Mouse (Mus musculus) heart, adult 11 months (tissue): Measurements from ENCODE around the gene Olfr1277.

ENCODE experiments used
- DNase-seq: peaks from one replicate; pipeline ENCODE4 v3.0.0; 2022

Olfr1277 gene

DNA sequence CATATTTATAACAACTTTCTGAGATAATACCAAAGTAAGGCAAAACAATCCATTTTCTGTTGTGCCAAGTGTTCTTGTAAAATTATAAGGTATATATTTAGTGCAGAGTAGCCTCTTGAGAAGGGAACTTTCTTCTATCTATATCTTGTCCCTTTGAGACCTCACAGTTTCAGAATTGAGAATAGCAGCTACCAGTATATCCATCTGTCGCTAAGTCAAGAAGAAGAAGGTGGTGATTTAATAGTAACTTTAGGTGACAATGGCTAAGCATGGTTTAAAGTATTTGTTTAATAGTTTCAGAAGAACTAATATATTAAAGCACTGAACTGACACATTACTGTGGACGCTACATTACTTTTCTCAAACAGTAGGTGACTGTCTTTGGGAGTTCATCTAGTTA lies at the start of gene Olfr1277:
Gene Olfr1277 (minus strand): TSS at position 101 of the 400 bp plus-strand sequence.
- DNase-seq, result no peak

DNA sequence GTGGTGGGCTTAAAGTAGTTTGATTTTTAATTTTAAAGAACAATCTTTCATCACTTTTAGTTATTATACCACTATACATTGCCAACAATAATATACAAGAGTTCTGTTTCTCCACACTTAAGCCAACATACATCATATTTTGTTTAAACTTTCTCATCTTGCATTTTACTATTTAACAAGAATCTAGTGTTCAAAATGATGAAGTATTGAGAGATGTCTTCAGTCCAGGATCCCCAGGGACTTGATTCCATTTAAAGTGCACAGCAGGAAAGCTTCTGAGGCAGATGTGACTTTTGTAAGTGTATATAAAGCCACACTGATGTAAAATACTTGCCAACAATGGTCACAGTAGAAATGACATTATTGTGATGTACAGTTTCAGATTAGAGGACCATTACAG lies 39.8 kb upstream of the Olfr1277 start, which contains the start of gene Olfr1280:
Gene Olfr1280 (plus strand): TSS at position 301 of the 400 bp plus-strand sequence.
- no peak for DNase-seq

DNA sequence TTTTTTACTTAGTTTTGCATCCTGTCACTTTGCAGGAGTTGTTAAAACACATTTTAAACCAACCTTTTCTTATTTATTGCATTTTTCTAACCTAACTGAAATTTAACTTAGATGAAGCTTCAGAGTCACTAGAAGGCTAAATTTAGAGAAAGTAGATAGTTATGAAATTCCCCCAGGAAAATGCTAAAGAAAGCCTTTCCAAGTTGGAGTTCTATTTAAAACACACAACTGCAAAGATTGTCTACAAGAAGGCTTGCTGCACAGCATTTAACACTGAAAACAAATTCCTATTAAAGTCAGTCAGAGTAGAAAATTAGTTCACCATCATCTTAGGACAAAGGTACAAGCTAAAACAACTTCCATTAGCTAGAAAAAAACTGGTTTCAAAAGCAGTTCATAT lies 26.5 kb upstream of the Olfr1277 start, which contains the start of gene Olfr1279:
Gene Olfr1279 (plus strand): TSS at position 262 of the 400 bp plus-strand sequence.
- DNase-seq, result no peak

DNA sequence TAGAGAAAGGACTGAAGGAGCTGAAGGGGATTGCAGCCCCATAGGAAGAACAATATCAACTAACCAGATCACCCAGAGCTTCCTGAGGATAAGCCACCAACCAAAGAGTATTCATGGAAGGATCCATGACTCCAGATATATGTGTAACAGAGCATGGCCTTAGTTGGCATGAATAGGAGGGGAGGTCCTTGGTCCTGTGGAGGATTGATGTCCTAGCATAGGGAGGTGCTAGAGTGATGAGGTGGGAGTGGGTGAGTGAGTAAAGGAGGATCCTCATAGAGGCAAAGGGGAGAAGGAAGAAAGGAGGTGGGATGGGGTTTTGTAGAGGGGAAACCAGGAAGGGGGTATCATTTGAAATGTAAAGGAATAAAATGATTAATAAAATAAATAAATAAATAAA lies 24.6 kb upstream of the Olfr1277 start:
- DNase-seq, result no peak

DNA sequence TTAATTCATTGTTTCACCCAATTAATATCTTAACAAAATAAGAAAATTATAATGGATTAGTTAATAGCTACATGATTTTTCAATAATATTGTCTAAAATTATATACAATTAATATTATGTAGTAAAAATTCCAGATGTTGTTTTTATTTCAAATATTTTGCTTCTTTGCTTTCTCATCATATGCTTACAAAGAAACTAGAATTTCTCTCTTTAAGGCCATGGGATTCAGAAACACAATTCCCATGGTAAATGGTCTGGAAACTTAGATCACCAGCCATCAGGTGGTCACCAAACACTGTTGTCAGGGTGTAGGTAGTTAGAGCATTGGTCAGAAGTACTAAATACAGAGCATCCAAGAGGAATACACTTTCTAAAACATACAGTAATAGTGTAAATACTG lies 15.9 kb upstream of the Olfr1277 start, which contains the start of gene Olfr1278:
Gene Olfr1278 (plus strand): TSS at position 301 of the 400 bp plus-strand sequence.
- DNase-seq, result no peak

DNA sequence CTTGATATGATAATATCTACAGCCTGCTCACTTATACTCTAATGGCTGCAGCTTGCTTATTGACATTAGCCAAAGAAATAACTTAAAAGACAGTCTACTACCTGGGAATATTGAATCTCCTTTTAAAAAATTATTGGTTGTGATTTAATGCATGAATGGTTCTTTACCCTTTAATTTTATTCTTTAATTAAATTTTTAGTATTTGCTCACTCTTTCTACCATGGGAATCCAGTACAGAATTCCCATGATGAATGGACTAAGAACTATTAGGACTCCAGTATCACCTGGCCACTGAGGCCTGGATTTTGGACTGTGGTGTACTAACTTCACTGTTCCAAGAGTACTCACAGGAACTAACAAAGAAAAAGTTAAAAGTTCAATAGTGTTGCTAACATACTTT lies 19.7 kb downstream of the Olfr1277 start, which contains the start of gene Olfr1276:
Gene Olfr1276 (plus strand): TSS at position 301 of the 400 bp plus-strand sequence.
- no peak for DNase-seq

DNA sequence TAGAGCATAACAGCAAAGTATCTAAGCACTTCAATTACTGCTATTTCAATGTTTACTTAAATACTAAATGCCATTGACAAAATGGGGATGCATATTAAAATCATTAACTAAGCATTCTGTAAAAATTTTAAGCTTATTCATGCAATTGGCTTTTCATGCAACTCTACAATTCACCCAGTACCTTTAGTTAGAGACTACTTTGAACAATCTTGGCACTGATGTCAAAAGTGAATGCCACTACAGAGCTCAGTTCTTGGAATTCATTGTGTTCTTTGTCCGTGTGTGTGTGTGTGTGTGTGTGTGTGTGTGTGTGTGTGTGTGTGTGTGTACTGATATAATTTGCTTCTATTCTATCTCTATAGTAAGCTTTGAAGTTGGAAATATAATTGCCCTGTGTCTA lies 38.7 kb downstream of the Olfr1277 start, which contains the start of gene Olfr1275:
Gene Olfr1275 (minus strand): TSS at position 101 of the 400 bp plus-strand sequence.
- no peak for DNase-seq

DNA sequence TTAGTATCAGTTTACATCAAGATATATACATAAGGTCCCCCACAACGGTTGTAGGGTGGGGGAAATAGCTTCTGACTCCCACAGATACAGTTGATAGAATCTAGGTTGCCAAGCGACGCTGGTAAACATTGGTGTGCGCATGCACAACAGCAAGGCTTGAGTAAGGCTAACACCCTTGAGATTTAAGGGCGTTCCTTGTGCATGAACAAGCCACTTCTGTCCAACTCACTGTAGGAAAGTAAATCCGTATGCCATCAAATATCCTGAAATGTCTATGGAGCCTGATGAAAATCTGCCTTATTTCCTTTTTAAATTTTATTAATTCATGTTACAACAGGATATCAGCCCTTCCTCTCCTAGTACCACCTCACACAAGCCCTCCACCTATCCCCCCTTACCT lies 44.4 kb downstream of the Olfr1277 start, which contains the start of gene 4930430A15Rik:
Gene 4930430A15Rik (minus strand): TSS at position 101 of the 400 bp plus-strand sequence.
- no peak for DNase-seq
